ENCODE assay signal across 8 mouse cellular contexts in the genomic region with DNA sequence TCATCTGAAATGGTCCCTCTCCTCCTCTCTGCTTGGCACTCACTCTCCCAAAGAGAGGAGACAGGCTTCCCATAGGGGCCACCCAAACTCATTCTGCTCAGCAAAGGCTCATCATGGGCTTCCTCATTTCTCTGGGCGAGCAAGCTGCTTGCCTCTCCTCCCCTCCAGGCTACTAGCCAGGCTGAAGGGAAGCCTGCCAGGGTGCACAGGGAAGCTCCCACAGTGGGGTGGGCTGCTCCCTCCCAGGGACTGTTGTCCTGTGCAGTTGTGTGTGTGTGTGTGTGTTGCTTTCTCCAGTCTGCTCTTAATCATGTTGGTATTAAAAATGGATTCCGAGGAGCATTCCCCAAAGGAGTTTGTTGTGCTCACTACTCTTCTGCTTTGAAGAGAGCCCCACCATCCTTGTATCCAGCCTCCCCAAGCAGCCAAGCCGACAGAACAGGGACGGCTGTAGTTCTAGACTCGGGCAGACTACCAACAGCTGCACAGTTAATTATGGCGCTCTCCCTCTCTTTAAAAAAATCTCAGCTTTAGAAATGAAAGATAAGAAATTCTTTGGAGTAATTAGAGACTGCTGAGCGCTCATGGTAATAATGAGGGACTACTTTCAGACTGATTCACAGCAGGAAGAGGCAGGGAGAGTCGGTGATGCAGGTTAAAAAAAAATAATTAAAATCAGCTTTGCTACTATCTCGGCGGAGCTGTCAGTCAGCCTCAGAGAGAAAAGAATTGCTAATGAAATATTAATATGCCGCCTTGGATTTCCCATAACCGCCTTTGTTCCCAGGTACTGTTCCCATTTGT.
A peak's percentile ranks its signal among the peaks of the same experiment; 100 is the strongest.
DNase-seq lines count a peak whose midpoint lies in the region; ATAC-seq and TF ChIP-seq lines count a peak whose summit lies in the region.

No protein-coding gene starts in this region.

- peak; percentile 47 to 72 for DNase-seq in cerebellum, postnatal 25 days
- DNase-seq in cerebellum, adult 9-10 months, result no peak
- DNase-seq in Muller cell, postnatal 12 days (ENCODE audit: inconsistent ontology term), result peak; percentile 77
- peak; percentile 81 for DNase-seq in forebrain, postnatal 0 days
- DNase-seq in hindbrain, postnatal 0 days (ENCODE audit: low spot score), result peak; percentile 68
- DNase-seq in stomach, postnatal 0 days (ENCODE audit: low spot score), result no peak

- peak; percentile 76 for ATAC-seq in forebrain, postnatal 0 days
- peak; percentile 71 for ATAC-seq in hindbrain, postnatal 0 days
- ATAC-seq in neural tube, embryonic 14.5 days (ENCODE audit: low read depth), result peak; percentile 65
- ATAC-seq in stomach, postnatal 0 days (ENCODE audit: low FRiP score, low TSS enrichment), result no peak
- ATAC-seq in erythroid progenitor cell, adult 5-6 weeks (replicated peaks; ENCODE audit: low FRiP score, poor library complexity, severe bottlenecking), result no peak

- TF ChIP-seq CTCF in forebrain, postnatal 0 days (IDR thresholded peaks at IDR 0.05; ENCODE audit: low read depth), result no peak
- TF ChIP-seq CTCF in hindbrain, postnatal 0 days (IDR thresholded peaks at IDR 0.05; ENCODE audit: low read depth), result no peak
- no peak for TF ChIP-seq CTCF in stomach, postnatal 0 days (IDR thresholded peaks at IDR 0.05; ENCODE audit: low read depth)

- peak overlapping the region; percentile 15; the same call in 1 of the 2 replicates for H3K9ac ChIP-seq in forebrain, postnatal 0 days
- 0 out of 2 replicates have a peak overlapping the region, but pooled peaks have one; percentile 21 for H3K9ac ChIP-seq in hindbrain, postnatal 0 days (replicated peaks; ENCODE audit: low read length)
- peak overlapping the region; percentile 25; the same call in 1 of the 2 replicates for H3K9ac ChIP-seq in neural tube, embryonic 14.5 days (replicated peaks; ENCODE audit: low read depth, low read length)
- no peak overlapping the region for H3K9ac ChIP-seq in stomach, postnatal 0 days (ENCODE audit: low read length)

- no peaks in the 10 kb centered on the region for H3K27me3 ChIP-seq in forebrain, postnatal 0 days (ENCODE audit: insufficient read depth, low read length)
- H3K27me3 ChIP-seq in hindbrain, postnatal 0 days (ENCODE audit: insufficient read depth, low read length), result no peaks in the 10 kb centered on the region
- H3K27me3 ChIP-seq in neural tube, embryonic 14.5 days (ENCODE audit: control insufficient read depth, insufficient read depth, low read length), result no peaks in the 10 kb centered on the region
- no peaks in the 10 kb centered on the region for H3K27me3 ChIP-seq in stomach, postnatal 0 days (ENCODE audit: control insufficient read depth, insufficient read depth, low read length)

- no peak overlapping the region for H3K4me3 ChIP-seq in forebrain, postnatal 0 days (ENCODE audit: low read depth, low read length)
- H3K4me3 ChIP-seq in hindbrain, postnatal 0 days (ENCODE audit: low read length), result no peak overlapping the region
- H3K4me3 ChIP-seq in neural tube, embryonic 14.5 days (ENCODE audit: low read depth, low read length), result no peak overlapping the region
- no peak overlapping the region for H3K4me3 ChIP-seq in stomach, postnatal 0 days (ENCODE audit: low read depth, low read length)

- no peaks in the 10 kb centered on the region for H3K9me3 ChIP-seq in forebrain, postnatal 0 days (ENCODE audit: low read length)
- H3K9me3 ChIP-seq in hindbrain, postnatal 0 days (ENCODE audit: low read length), result no peaks in the 10 kb centered on the region
- H3K9me3 ChIP-seq in neural tube, embryonic 14.5 days (ENCODE audit: control insufficient read depth, low read length), result no peaks in the 10 kb centered on the region
- no peaks in the 10 kb centered on the region for H3K9me3 ChIP-seq in stomach, postnatal 0 days (ENCODE audit: control insufficient read depth, low read length)

- peaks cover 37% of the 10 kb centered on the region for H3K4me1 ChIP-seq in forebrain, postnatal 0 days (ENCODE audit: insufficient read depth)
- H3K4me1 ChIP-seq in hindbrain, postnatal 0 days (ENCODE audit: insufficient read depth, low read length), result peaks cover 24% of the 10 kb centered on the region
- peaks cover 36% of the 10 kb centered on the region; the same call in 1 of the 2 replicates for H3K4me1 ChIP-seq in neural tube, embryonic 14.5 days (ENCODE audit: control insufficient read depth, insufficient read depth, low read length)
- H3K4me1 ChIP-seq in stomach, postnatal 0 days (replicated peaks; ENCODE audit: control insufficient read depth, insufficient read depth), result no peaks in the 10 kb centered on the region; the same call in 1 of the 2 replicates

- H3K27ac ChIP-seq in forebrain, postnatal 0 days (ENCODE audit: low read depth, low read length), result peak overlapping the region; percentile 94
- H3K27ac ChIP-seq in hindbrain, postnatal 0 days, result peak overlapping the region; percentile 66
- H3K27ac ChIP-seq in neural tube, embryonic 14.5 days (ENCODE audit: low read depth, low read length), result peak overlapping the region; percentile 79
- H3K27ac ChIP-seq in stomach, postnatal 0 days (replicated peaks), result no peak overlapping the region

- H3K4me2 ChIP-seq in forebrain, postnatal 0 days (ENCODE audit: low read depth), result peak overlapping the region; percentile 37
- peak overlapping the region; percentile 36 for H3K4me2 ChIP-seq in hindbrain, postnatal 0 days (ENCODE audit: low read depth, low read length)
- H3K4me2 ChIP-seq in neural tube, embryonic 14.5 days (ENCODE audit: low read depth, low read length), result peak overlapping the region; percentile 14; the same call in 1 of the 2 replicates
- H3K4me2 ChIP-seq in stomach, postnatal 0 days (replicated peaks; ENCODE audit: low read depth), result no peak overlapping the region

- H3K36me3 ChIP-seq in forebrain, postnatal 0 days (ENCODE audit: insufficient read depth), result no peaks in the 10 kb centered on the region
- no peaks in the 10 kb centered on the region for H3K36me3 ChIP-seq in hindbrain, postnatal 0 days (ENCODE audit: insufficient read depth, low read length)
- H3K36me3 ChIP-seq in neural tube, embryonic 14.5 days (ENCODE audit: control insufficient read depth, insufficient read depth, low read length), result no peaks in the 10 kb centered on the region
- no peaks in the 10 kb centered on the region for H3K36me3 ChIP-seq in stomach, postnatal 0 days (ENCODE audit: control insufficient read depth, insufficient read depth, low read length)

- TF ChIP-seq EP300 in stomach, postnatal 0 days (optimal IDR thresholded peaks at IDR 0.05), result no peak

- 8% methylated on average over 12 of the region's 12 CpGs for WGBS in forebrain, postnatal 0 days
- 13% methylated on average over 12 of the region's 12 CpGs for WGBS in hindbrain, postnatal 0 days
- WGBS in neural tube, embryonic 14.5 days, result 23% methylated on average over 12 of the region's 12 CpGs
- WGBS in stomach, postnatal 0 days, result 51% methylated on average over 12 of the region's 12 CpGs

Comparison
In these comparisons a context has a peak if more than half of its experiments do, and no peak if none do; other contexts are left out.
1. DNase-seq: peak in cerebellum, postnatal 25 days (2 of 2), Muller cell, postnatal 12 days (single experiment), forebrain, postnatal 0 days (single experiment) and hindbrain, postnatal 0 days (single experiment); none in cerebellum, adult 9-10 months (single experiment) and stomach, postnatal 0 days (single experiment).
2. ATAC-seq: peak in forebrain, postnatal 0 days (single experiment), hindbrain, postnatal 0 days (single experiment) and neural tube, embryonic 14.5 days (single experiment); none in stomach, postnatal 0 days (single experiment) and erythroid progenitor cell, adult 5-6 weeks (single experiment).